Mouse (Mus musculus) C2C12 (cell line): ENCODE measurements around the gene B230104I21Rik. TPM values are rescaled to one million over a fixed set of nuclear protein-coding genes. Genes with fewer than 3 reads are reported as not detected.

Source experiments
- H3K27me3 ChIP-seq: one replicate; pipeline ENCODE4 v1.6.1; 2011; ENCODE audit not compliant: control insufficient read depth, insufficient read depth, insufficient read length
- H3K36me3 ChIP-seq: one replicate; pipeline ENCODE4 v1.6.1; 2011; ENCODE audit not compliant: control insufficient read depth, insufficient read depth
- H3K4me3 ChIP-seq: one replicate; pipeline ENCODE4 v1.5.1; 2011; ENCODE audit warnings: mild to moderate bottlenecking, control low read depth; ENCODE audit not compliant: poor library complexity, insufficient read depth, severe bottlenecking
- H3K79me2 ChIP-seq: one replicate; pipeline ENCODE4 v1.6.1; 2011; ENCODE audit not compliant: control insufficient read depth, insufficient read depth
- H3K79me3 ChIP-seq: one replicate; pipeline ENCODE4 v1.6.1; 2011; ENCODE audit warnings: low read depth, control low read depth
- H3ac ChIP-seq: one replicate; pipeline ENCODE3; 2011; ENCODE audit warnings: low read depth; ENCODE audit not compliant: control insufficient read depth, insufficient read length
- CEBPB ChIP-seq: IDR thresholded peaks from one replicate; pipeline ENCODE4 v1.6.1; 2011; ENCODE audit warnings: low read depth, mild to moderate bottlenecking, control low read depth, moderate library complexity
- CTCF ChIP-seq: IDR thresholded peaks from one replicate; pipeline ENCODE4 v1.5.1; 2011; ENCODE audit not compliant: control insufficient read depth, insufficient read depth, insufficient read length
- FOSL1 ChIP-seq: IDR thresholded peaks from one replicate; pipeline ENCODE4 v1.8.0; 2011; ENCODE audit warnings: mild to moderate bottlenecking, low read length; ENCODE audit not compliant: poor library complexity, insufficient read depth, severe bottlenecking
- MAX ChIP-seq: IDR thresholded peaks from one replicate; pipeline ENCODE4 v1.6.1; 2011; ENCODE audit warnings: mild to moderate bottlenecking, control low read depth
- MYOD1 ChIP-seq: IDR thresholded peaks from one replicate; pipeline ENCODE4 v1.6.1; 2011; ENCODE audit warnings: low read depth; ENCODE audit not compliant: control insufficient read depth, insufficient read length
- MYOG ChIP-seq: IDR thresholded peaks from one replicate; pipeline ENCODE4 v1.6.1; 2011; ENCODE audit not compliant: control insufficient read depth, insufficient read length; ENCODE audit errors: extremely low read depth
- USF1 ChIP-seq: IDR thresholded peaks from one replicate; pipeline ENCODE4 v1.6.1; 2011; ENCODE audit warnings: low read depth, mild to moderate bottlenecking, control low read depth, moderate library complexity
- polyA plus RNA-seq: library from polyadenylated mRNA; unstranded; fragments of >200 nt; fragmentation: generic; extraction: Trizol; gene quantifications from one replicate; pipeline ENCODE4 v1.2.1, GENCODE M21; 2012; ENCODE audit warnings: missing spikeins

B230104I21Rik gene
- polyA plus RNA-seq, 1 experiment = not detected

DNA sequence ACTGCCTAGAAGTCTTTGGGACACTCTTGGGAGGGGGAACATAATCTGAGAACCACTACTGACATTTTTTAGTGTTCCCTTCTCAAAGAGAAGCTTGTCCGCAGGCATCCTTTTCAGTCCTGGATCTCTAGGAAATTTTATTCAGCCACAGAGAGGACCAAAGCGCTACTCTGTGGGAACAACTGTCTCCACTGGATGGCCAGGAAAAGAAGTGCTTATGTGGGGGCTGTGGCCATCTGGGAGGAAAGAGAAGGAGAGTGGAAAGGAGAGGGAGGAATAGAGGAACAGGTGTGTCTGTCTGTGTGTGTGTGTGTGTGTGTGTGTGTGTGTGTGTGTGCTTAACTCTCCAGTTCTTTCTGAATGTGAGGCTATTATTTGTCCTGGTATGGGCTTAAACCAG lies 28.8 kb downstream of the B230104I21Rik start:
- Histone ChIP-seq H3K4me3 (no peak overlapping the region), H3K27me3 (no peaks in the 10 kb centered on the region), H3ac (no peak overlapping the region), H3K36me3 (no peaks in the 10 kb centered on the region), H3K79me2 (no peaks in the 10 kb centered on the region), H3K79me3 (no peaks in the 10 kb centered on the region)
- no peak for TF ChIP-seq USF1
- TF ChIP-seq MYOD1 = no peak
- no peak for TF ChIP-seq MYOG
- TF ChIP-seq FOSL1 = no peak
- TF ChIP-seq MAX = no peak
- TF ChIP-seq CEBPB = no peak
- TF ChIP-seq CTCF = no peak

DNA sequence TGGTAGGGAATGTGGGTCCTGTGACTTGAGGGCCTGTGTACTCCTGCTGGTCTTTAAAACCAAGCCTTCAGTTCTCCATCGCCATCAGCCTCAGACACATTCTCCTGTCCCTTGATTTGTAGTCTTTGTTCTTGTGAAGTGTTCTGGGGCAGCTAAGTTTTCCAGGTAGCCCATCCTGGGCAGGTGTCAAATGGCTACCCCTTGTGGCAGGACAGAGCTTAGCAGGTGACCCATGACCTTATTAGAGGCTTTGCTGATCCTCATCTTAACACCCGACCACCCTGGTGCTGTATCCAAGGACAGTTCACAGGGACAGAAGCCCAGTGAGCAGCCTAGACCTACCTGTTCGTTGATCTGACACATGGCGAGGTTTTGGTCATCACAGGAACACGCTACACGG lies 30.9 kb downstream of the B230104I21Rik start:
- no peaks in the 10 kb centered on the region for H3K27me3 ChIP-seq
- H3K36me3 ChIP-seq = no peaks in the 10 kb centered on the region
- no peaks in the 10 kb centered on the region for H3K79me3 ChIP-seq
- no peak overlapping the region for H3ac ChIP-seq
- TF ChIP-seq MAX (no peak), MYOD1 (no peak), CEBPB (no peak), USF1 (no peak), FOSL1 (no peak), CTCF (no peak), MYOG (no peak)
- H3K79me2 ChIP-seq = no peaks in the 10 kb centered on the region
- H3K4me3 ChIP-seq = no peak overlapping the region

DNA sequence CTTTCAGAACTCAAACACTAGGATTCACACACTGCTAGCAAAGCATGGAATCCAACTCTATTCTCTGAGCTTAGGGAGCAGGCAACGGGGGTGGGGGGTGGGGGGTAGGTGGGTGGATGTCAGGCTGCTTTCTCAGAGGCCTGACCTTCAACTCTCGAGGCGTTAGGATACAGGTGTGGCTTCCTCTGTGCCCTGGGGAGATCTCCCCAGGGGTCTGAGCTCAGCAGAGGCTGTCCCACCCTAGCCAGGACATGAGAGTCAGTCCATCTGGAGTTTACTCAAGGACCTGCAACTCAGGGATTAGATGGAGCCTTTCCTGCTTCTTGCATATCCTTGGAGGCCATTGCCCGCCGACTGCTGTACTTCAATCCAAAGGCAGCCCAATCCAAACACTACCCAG lies 33.2 kb downstream of the B230104I21Rik start:
- Histone ChIP-seq H3K79me3 (no peaks in the 10 kb centered on the region), H3ac (no peak overlapping the region), H3K27me3 (no peaks in the 10 kb centered on the region), H3K79me2 (no peaks in the 10 kb centered on the region), H3K4me3 (no peak overlapping the region), H3K36me3 (no peaks in the 10 kb centered on the region)
- TF ChIP-seq MYOG = no peak
- no peak for TF ChIP-seq USF1
- no peak for TF ChIP-seq CTCF
- TF ChIP-seq CEBPB = no peak
- TF ChIP-seq MAX = no peak
- no peak for TF ChIP-seq MYOD1
- TF ChIP-seq FOSL1 = no peak

DNA sequence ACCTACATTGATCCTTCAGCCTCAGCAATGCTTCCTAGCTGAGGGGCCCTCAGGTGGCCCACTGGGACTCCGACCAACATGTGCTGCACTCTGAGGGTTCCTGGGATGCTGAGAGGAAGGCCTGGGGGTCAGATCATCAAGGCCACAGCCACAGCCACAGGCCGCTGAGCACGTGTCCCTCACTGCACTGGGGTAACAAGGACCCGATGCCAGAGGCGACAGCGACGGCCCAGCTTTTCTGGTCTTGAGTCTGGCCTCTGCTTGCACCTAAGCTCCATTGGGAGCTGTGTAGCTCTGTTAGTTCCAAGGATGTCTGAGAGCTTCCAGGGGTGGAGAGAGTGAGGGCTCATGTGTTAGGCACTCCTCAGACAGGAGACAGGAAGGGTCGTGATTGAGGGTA lies 34.9 kb downstream of the B230104I21Rik start:
- H3K4me3 ChIP-seq = no peak overlapping the region
- no peak overlapping the region for H3ac ChIP-seq
- no peak for TF ChIP-seq CEBPB
- TF ChIP-seq MYOG = no peak
- no peak for TF ChIP-seq CTCF
- TF ChIP-seq FOSL1 = no peak
- TF ChIP-seq USF1 = no peak

DNA sequence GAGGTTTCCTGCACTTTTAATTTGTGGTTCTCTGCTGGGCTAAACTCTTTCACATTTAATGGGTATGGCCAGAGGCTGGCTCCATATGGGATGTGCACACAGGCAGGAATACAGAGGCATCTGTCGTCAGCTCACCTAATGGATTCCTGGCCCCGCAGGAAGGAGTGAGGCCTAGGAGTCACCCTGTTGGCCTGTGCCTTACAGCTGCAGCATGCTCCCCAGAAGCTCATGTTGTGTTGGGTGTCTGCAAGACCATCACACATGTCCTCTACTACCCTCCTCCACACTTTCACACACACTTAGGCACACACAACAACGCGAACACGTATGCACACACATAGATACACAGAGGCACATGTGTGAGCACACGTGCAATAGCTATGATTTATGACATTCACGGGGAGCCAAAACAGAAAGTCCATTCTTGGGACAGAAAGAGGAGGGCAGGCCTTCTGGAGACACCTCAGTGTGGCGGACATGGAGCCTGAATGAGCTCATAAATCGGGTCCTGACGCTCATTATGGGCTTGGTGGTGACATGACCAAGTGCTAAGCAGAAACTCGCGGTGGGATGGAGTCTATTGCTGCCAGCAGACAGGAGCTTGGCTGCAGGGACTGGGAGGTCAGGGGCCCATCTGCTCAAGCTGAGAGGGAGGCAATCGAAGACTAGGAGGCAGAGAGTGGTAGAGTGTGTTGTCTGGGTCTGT lies 35.8 kb downstream of the B230104I21Rik start:
- Histone ChIP-seq H3ac (no peak overlapping the region), H3K79me3 (no peaks in the 10 kb centered on the region), H3K4me3 (no peak overlapping the region), H3K36me3 (no peaks in the 10 kb centered on the region), H3K27me3 (no peaks in the 10 kb centered on the region), H3K79me2 (no peaks in the 10 kb centered on the region)
- TF ChIP-seq CTCF (no peak), FOSL1 (no peak), MYOG (no peak), USF1 (no peak)

More for the DNA sequence above, 34.9 kb downstream of the B230104I21Rik start:
- Histone ChIP-seq H3K36me3 (no peaks in the 10 kb centered on the region), H3K79me2 (no peaks in the 10 kb centered on the region), H3K79me3 (no peaks in the 10 kb centered on the region), H3K27me3 (no peaks in the 10 kb centered on the region)
